Mouse (Mus musculus): ENCODE data around the gene Traf3ip3. TPM values are rescaled to one million over a fixed set of nuclear protein-coding genes. Genes with fewer than 3 reads are reported as not detected.

Gene Traf3ip3
- total RNA-seq, 2 experiments from 2014 or later = 1.6 to 2.4 TPM

GRCm38 (mm10) chr1:193144516-193144915, 57.0 kb downstream of the Traf3ip3 start:
- H3K4me3 ChIP-seq = no peak overlapping the region
- no peak overlapping the region for H3K27ac ChIP-seq
- no peak for DNase-seq (ENCODE audit: low spot score in 2 of 2)
- TF ChIP-seq CTCF (conservative IDR thresholded peaks at IDR 0.05) = no peak

DNA sequence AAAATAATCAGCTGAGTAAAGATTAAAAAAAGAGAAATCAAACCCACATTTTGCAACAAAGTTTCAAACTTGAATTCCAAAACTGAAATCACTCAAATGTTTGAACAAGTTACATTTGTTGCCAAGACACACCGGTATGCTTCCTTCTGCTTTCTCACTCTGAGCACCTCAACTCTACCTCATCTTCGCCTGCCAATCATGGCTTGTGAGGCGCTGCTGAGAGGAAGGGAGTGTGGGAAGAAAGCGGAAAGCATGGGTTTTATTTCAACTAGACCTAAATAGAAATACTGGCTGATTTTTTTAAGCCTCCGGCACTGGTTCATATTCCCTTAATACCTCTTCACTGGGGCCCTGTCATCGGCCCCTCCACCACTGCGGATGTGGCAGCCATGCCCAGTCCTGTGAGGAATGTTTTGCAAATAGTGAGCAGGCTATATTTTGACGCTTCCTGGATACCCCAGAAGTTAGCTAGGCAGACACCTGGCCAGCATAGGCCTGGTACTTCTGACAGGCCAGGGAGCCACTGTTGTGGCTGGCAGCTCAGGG, 58.9 kb downstream of the Traf3ip3 start:
- Histone ChIP-seq H3K4me3 (no peak overlapping the region), H3K27ac (no peak overlapping the region)
- DNase-seq (ENCODE audit: low spot score in 2 of 2) = no peak
- no peak for TF ChIP-seq CTCF (conservative IDR thresholded peaks at IDR 0.05)

- H3K27ac ChIP-seq = no peak overlapping the region
- no peak for TF ChIP-seq CTCF (conservative IDR thresholded peaks at IDR 0.05)
- no peak for DNase-seq (ENCODE audit: low spot score in 2 of 2)
- no peak overlapping the region for H3K4me3 ChIP-seq
Measured at GRCm38 (mm10) chr1:193141118-193141517, 60.4 kb downstream of the Traf3ip3 start.

- H3K4me3 ChIP-seq = no peak overlapping the region
- TF ChIP-seq CTCF (conservative IDR thresholded peaks at IDR 0.05) = no peak
- H3K27ac ChIP-seq = no peak overlapping the region
- no peak for DNase-seq (ENCODE audit: low spot score in 2 of 2)
Measured at GRCm38 (mm10) chr1:193138669-193139068, 62.8 kb downstream of the Traf3ip3 start.

DNA sequence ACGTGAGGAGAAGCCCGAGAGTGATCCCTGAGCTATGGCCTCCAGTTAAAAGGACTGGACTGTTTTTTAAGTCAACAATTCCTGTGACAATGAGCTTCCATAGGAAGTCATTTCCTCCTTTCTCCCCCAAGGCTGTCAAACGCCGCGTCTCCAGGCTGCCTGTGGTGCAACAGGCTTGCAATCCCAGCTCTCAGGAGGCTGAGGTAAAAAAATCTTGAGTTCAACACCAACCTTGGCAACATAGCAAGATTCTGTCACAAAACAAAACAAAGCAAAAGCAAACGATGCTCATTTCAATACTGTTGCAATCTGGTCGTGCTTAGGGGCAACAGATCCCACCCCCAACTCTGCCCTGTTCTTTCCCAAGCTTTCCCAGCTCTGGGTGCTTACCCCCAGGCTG, 63.4 kb downstream of the Traf3ip3 start:
- no peak for DNase-seq (ENCODE audit: low spot score in 2 of 2)
- H3K4me3 ChIP-seq = no peak overlapping the region
- TF ChIP-seq CTCF (conservative IDR thresholded peaks at IDR 0.05) = no peak
- no peak overlapping the region for H3K27ac ChIP-seq

DNA sequence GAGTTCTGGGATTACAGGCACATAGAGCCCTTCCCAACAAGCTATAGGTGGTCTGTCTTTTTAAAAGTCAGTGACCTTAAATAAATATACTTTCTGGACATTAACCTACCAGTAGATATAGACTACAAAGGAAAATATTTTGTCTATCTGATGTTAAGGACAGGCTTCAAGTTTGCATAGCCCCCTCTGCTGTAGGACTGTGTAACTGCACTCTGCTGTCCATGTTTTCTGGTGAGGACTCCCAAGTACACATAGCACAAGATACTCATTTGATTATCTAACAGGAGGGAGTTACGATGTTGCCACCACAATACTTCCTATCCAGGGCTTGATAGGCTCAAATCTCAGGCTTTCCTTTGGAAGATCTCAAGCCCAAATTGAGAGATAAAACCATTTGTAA, 67.8 kb downstream of the Traf3ip3 start:
- no peak for DNase-seq (ENCODE audit: low spot score in 2 of 2)

GRCm38 (mm10) chr1:193132385-193132784, 69.1 kb downstream of the Traf3ip3 start:
- no peak for TF ChIP-seq CTCF (conservative IDR thresholded peaks at IDR 0.05)
- no peak for DNase-seq (ENCODE audit: low spot score in 2 of 2)

More for the DNA sequence above, 67.8 kb downstream of the Traf3ip3 start:
- TF ChIP-seq CTCF (conservative IDR thresholded peaks at IDR 0.05) = peak; percentile 47
- Histone ChIP-seq H3K4me3 (no peak overlapping the region), H3K27ac (no peak overlapping the region)

DNA sequence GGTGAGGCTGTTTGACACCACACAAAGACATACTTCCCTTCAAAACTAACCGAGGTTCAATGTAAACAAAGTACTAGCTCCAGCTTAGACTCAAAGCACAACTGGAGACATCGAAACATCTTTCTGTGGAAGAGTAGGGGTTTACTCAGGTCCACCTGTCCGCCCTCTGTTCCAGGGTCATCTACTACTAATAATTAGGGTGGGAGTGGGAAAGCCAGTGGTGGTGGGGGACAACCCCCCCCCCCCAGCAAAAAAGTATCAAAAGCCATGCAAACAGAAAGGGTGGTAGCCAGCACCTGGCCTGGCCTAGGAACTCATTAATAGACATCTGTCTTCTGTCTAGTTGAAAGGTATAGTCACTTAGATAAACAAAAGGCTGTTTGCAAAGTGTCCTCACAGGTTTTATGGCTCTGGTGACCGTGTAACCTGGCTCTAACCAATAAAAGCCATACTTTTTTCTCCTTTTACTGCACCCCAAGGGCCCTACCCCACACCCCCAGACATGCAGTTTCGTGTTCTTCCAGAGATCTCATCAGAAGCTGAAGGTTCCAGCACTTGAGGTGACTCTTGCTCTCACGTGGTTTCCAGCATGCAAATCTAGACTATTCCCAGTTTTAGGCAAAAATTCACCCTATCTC, 70.1 kb downstream of the Traf3ip3 start:
- TF ChIP-seq CTCF (conservative IDR thresholded peaks at IDR 0.05) = no peak
- Histone ChIP-seq H3K27ac (no peak overlapping the region), H3K4me3 (no peak overlapping the region)
- no peak for DNase-seq (ENCODE audit: low spot score in 2 of 2)

More at GRCm38 (mm10) chr1:193132385-193132784, 69.1 kb downstream of the Traf3ip3 start:
- Histone ChIP-seq H3K4me3 (no peak overlapping the region), H3K27ac (no peak overlapping the region)

DNA sequence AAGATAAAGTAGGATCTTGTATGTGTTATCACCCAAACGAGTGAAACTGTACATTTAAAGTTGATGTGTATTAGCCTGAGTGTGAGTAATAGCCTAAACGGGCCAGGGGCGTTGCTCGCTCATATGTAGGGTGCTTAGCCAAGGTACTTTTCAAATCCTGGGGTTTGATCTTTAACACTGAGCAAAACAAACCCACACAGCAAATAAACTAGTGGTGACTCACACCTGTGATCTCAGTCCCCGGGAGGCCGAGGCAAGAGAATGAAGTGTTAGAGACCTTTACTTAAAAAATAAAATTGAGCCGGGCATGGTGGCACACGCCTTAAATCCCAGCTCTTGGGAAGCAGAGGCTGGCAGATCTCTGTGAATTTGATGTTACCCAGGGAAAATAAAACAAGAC, 70.7 kb downstream of the Traf3ip3 start:
- TF ChIP-seq CTCF (conservative IDR thresholded peaks at IDR 0.05) = no peak
- DNase-seq (ENCODE audit: low spot score in 2 of 2) = no peak
- H3K27ac ChIP-seq = no peak overlapping the region
- peak overlapping the region; percentile 72 for H3K4me3 ChIP-seq

- TF ChIP-seq CTCF (conservative IDR thresholded peaks at IDR 0.05) = no peak; the same call in 1 of the 2 replicates
- Histone ChIP-seq H3K27ac (peak overlapping the region; percentile 81), H3K4me3 (peak overlapping the region; percentile 72)
- DNase-seq (ENCODE audit: low spot score in 2 of 2) = no peak
Measured at GRCm38 (mm10) chr1:193130456-193130825, 71.1 kb downstream of the Traf3ip3 start.

DNA sequence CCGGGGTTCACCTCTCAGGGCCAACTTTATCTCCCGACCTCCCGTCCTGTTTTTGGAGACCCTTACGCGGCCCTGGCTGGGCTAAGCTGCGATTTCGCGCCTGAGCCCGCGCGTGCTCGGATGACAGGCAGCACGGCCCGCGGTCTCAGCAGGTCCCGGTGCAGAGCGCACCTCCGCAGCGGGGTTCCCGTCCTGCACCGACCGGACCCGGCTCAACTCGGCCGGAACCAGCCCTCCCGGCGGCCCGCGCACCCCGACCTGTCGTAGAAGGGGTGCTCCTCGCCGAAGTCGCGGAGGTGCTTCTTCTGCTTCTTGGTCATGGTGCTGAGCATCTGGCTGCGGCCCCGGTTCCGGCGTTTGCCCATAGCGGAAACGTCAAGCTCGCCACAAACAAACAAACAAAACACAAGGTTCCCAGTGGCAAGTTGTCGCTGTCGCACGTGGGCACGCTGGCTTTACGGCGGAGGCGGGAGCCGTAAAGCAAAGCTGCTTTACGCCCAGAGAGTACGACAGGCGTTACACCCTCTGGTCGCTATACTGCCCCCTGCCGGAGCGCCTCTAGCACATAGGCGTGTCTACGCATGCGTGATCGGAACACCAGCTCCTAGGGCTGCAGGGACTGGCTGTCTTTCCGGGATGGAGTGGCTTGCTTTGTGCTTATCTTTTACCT, 71.6 kb downstream of the Traf3ip3 start, which contains the start of gene Diexf:
Diexf (minus strand) TSS at position 487 of the 670 bp plus-strand sequence.
- peak within 1 kb of the TSS; percentile 84 for H3K27ac ChIP-seq
- peak; percentile 95 for TF ChIP-seq CTCF (conservative IDR thresholded peaks at IDR 0.05)
- peak; percentile 96 to 98 for DNase-seq (ENCODE audit: low spot score in 2 of 2)
- peak within 1 kb of the TSS; percentile 72 for H3K4me3 ChIP-seq

DNA sequence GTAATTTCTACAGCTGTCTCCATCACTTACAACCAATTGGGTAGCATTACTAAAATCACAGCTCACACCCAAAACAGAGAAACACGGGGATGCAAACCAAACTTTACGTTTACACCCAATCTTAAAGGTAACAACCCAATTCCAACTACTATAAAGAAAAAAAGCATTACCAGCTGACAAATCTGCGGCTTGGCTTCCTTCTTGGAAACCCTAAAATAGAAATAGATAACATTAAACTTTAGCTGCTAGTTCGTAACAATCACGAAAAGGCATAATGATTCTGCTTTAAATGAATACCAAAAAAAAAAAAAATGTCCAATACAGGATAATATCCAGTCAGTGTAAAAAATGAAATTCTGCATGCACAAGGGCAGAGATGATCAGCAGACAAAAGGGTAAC, 72.2 kb downstream of the Traf3ip3 start:
- DNase-seq (ENCODE audit: low spot score in 2 of 2) = no peak
- Histone ChIP-seq H3K4me3 (peak overlapping the region; percentile 72), H3K27ac (peak overlapping the region; percentile 84)
- TF ChIP-seq CTCF (conservative IDR thresholded peaks at IDR 0.05) = no peak

- no peak overlapping the region for H3K4me3 ChIP-seq
- H3K27ac ChIP-seq = no peak overlapping the region
- DNase-seq (ENCODE audit: low spot score in 2 of 2) = no peak
- TF ChIP-seq CTCF (conservative IDR thresholded peaks at IDR 0.05) = no peak
Measured at GRCm38 (mm10) chr1:193128055-193128454, 73.4 kb downstream of the Traf3ip3 start.

Measured in layer of hippocampus, adult 2 months (tissue).